Mouse (Mus musculus) v-Abl transformed pro-B cells (cell line): ENCODE measurements at regions not wholly inside any gene's neighbourhood (a gene's known extent, or its start where the extent isn't known, plus 50 kb on each side); places are given as distances from the start of the nearest gene placed in this dataset.

Experiments used
- in situ Hi-C, 2 experiments: fragments of 400-800 bp; cut with MboI; formaldehyde crosslinking; loops; one replicate each; pipeline ENCODE4 v1.15.1; 2025; ENCODE audit not compliant: unreplicated experiment in 2 of 2

DNA sequence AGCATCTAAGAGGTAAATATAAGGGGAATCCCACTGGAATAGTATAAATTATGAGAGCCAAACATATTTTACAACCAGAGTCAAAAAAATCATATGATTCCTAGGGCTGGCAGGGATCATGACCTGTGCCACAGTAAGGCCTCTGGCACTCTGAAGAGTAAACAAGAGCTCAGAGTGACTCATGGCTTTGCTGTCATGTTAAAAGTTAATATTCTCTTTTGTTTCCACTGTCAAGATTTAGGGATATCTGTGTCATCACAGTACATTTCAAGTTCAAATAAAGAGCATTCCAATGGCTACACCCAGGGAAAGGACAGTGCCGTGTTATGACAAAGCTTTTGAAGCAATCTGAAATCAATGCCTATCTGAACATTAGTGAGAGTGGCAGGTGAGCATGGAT, 341.6 kb upstream of the Marcks start:
- in situ Hi-C loops, result no loop called here

DNA sequence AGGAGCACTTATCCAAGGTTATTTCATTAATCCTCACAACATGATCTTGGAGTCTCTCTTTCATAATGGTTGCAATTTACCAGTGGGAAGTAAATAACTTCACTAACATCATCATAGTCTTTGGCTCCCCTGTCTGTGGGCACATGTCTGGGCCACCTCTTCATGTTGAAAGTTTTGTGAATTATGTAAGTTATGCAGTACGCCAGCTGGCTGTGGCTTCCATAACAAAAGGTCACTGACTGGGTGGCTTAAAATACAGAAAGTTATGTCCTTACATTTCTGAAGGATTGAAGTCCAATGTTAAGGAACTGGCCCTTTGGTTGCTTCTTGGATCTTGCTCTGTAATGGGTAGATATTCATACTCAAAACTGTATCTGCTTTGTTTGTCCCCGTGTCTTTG, 339.4 kb upstream of the Marcks start:
- in situ Hi-C loops, result no loop called here

DNA sequence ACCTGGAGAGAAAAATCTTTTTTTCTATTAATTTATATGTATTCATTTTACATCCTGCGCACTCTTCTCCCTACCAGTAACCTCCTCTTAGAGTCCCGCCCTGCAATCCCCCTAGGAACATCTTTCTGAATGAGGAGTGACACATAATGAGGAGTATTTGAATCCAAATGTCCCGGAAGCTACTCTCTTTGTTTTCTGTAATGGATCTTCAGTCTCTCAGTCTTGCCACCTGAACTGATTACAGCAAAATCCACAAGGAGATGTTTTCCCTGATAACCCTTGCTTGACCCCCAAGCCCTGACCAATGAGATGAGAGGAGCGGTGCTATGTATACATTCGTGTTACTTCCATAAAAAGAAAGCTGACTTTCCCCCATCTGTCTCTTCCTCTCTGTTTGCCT, 334.4 kb upstream of the Marcks start:
- in situ Hi-C loops, result no loop called here

DNA sequence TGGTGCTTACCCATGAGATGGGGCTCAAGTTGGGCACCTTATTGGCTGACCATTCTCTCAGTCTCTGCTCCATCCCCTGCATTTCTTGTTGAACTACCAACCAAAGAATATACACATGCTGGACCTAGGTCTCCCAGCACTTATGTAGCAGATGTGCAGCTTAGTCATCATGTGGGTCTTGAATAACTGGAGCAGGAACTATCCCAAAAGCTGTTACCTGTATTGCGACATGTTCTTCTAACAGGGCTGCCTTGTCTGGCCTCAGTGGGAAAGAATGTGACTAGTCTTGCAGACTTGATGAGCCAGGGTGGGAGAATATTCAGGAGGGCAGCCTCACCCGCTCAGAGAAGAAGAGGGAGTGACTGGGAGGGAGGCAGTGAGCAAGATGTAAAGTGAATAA, 318.7 kb upstream of the Marcks start:
- in situ Hi-C loops, result no loop called here

DNA sequence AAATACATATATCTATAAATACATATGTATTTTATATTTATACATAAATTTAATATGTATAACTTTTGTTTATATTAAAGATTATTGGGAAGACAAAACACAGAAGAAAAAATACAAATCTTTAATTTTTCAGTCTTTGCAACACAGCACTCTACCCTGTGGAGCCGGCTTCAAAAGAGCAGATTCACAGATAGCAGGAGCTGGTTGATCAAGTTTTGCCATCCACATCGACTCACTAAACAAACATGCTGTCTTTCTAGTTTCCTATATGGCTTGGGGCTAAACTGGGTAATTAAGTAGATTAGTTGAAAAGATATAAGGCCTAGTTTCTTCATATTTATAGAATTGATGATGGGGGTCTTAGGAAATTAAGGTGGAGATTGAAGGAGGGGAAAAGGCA, 311.2 kb upstream of the Marcks start:
- in situ Hi-C loops, result no loop called here

DNA sequence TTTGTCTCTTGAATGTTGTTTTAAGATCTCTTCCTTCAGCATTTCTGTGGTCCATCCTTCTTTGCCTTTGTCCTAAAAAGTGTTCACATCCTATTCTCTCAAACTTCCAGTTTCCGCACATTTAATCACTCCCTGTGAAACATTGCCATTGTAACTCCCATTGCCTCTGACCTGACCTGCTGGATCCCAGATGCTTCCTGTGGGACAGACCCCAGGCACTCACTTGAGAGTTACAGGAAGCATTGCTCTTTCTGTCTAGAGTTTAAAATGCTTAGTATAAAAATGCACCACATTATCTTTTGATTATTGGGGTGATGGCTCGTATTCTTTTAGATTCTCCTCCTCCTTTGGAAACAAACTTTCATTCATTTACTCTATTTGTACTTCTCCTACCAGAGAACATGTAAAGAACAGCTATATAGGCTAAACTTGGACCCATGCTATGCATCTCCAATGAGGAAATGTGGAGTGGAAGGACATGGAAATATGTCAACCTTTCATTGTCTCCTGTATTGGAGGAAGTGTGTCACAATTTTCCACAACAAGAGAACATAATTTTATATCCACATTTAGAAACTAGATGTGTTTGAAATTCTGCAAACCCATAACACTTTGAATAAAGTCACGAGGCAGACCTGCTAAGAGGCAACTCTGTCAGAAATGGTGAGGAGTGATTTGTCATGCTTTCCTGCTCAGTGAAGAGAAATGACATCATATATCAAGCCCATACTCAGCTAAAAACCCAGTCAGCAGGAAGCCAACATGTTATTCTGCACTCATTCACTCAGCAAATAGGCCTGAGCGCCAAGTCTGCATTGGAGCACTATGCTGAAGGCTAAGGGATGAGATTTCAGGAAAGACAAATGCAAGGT, 308.8 kb upstream of the Marcks start:
- in situ Hi-C loops, result no loop called here

DNA sequence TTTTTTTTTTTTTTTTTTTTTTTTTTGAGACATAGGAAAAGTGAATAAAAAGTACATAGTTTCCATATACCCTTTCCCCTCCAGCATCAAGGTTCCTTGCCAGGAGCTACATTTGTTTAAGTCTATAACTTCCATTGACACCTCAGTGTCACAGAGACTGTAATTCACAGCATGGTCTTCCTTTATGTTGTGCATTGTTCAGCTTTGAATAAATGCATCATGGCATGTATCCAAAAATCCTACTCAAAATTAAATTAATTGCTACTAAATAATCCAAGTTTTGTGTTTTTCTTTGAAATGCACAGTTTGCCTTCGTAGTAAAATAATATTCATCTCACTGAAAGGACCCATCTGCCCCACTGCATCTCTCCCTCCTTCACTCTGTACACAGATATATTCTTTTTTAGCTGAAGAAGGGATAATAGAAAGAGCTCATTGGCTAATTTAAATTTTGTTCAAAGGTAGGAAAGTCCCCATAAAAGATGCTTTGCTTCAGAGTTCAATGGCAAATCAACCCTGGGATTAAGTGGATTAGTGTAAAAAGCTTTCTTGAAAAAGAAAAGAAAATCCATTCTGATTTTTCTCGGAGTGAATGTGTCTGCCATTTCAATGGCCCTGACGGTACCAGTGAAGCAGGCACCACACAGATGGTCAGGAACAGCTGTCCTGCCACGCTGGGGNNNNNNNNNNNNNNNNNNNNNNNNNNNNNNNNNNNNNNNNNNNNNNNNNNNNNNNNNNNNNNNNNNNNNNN, 301.3 kb upstream of the Marcks start:
- in situ Hi-C loops, result no loop called here

DNA sequence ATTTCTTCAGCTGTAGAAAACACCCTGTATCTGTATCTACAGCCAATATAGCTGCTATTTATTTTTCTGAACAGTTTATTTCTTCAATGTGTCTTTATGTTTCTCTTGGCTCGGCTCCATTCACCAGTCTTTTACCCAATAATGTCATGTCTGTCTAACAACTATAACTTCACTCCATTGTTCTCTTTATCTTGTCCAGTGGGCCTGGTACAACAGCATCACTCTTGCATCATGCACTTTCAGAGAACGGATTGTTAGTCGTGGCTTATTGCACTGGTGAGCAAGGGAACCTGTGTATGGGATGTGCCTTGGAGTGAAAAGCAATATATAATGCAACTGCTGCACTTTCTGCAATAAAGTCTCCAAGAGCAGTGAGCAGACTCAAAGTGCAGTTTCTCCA, 299.6 kb upstream of the Marcks start:
- in situ Hi-C loops, result no loop called here

DNA sequence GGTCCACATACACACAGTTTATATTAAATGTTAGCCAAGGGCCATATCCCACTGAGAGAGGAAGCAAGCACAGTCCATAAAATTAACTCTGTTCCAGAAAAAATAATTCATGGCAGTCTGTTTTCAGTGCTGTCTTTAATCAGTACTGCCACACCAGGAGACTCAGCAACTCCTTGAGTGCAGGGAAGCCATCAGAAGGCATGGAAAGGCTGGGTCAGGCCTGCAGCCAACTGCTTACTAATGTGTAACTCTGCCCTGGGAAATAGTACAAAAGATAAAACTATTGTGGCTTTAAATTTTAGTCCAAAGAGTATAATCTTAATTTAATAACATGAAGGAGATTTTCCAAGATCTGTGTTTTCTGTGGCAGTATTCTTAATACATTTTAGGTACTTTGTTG, 298.1 kb upstream of the Marcks start:
- in situ Hi-C loops, result no loop called here

DNA sequence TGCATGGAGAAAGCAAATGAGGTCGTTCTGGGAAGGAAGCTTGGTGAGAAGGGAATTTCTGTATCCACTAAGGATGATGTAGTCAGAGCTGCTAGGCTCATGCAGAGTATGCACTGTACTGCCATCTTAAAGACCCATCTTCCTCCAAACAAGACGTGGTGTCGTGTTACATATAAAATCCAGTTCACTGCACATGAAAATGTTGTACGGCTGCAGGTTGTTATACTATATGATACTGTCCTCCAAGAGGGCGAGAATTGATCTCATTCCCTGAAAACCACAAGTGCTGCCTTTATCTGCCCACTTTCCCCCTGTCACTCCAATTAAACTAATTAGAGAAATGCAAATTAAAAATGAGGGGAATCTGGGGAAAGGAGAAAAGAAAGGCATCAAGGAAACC, 295.5 kb upstream of the Marcks start:
- in situ Hi-C loops, result no loop called here

DNA sequence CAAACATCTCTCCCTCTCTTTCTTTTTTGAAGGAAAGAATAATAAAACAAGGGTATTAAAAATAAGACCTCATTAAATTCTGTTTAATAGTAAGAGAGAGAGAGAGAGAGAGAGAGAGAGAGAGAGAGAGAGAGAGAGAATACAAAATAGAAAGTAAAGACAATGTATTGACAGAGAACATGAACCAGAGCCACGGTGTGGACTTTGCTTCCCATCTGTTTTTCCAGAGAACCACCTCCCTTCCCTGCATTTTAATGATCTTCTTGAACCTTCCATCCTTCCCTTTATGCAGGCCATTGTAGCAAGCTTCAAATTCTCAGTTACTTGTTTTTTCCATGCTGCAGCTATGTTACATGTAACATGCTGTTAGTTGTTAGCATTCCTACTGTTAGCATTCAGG, 284.3 kb upstream of the Marcks start:
- in situ Hi-C loops, result no loop called here

DNA sequence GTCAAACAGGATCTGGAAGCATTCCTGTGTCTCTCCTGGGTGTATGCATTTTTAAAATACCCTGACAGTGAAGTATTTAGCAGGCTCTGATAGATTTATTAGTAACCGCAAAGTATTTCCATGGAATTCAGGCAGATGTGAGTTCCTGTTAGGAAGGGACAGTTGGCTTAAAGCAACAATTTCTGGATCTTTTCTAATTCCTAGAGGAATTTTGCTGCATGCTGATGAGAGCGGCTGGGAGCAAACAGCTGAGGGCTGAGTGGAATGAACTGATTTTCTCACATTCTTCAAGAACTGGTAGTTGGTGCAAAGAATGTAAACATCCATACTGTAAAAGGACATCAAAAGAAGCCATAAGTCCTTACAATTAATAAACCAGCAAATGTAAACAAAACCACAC, 283.9 kb upstream of the Marcks start:
- in situ Hi-C loops, result no loop called here

DNA sequence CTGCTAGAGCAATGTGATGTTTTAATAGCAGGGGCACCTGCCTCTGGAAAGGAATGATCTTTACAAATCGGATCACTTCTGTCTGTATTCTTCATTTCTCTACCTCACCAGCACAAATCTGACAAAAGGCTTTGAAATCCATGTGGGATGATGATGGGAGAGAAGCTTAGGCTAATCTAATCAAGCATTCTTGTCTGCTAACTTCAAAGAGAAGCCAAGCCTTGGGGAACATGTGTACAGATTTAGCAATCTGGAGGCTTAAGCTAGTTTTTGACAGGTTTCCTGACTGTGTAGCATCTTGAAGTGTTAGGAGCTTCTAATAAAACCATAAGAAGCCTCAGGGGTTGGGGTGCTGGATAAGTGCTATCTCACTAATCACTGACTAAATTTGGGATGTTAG, 277.6 kb upstream of the Marcks start:
- in situ Hi-C loops, result no loop called here

DNA sequence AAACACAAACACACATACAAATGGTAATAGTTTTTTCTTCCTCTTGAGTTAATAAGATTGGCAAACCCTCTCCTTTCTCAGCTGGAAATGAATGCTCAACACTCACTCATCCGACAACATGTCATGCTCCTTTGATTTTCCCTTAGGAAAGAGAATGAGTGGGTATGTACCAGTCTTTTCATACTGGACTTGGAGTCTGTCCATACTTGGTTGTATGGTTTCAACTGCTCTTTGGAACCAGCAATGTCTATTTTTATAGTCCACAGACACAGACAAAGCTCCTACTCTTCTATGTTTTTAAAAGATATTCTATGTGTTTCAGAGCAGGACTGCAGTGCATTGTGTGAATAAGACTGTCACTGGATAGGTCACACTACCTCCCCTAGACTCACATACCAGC, 273.7 kb upstream of the Marcks start:
- in situ Hi-C loops, result no loop called here

DNA sequence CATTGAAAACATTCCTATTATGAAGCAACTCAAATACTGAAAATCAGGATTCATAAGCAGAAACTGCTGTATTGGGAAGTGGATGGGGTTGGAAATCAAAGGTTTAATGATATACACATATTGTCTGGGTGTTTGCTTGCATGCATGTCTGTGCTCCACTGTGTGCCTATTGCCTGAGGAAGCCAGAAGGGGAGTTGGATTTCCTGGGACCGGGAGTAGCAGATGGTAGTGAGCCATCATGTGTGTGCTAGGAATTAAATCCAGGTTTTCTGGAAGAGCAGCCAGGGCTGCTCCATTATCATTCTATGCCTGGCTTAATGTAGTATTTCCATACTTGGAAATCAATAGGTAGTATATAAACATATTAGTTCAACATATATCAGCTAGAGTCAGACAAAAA, 271.0 kb upstream of the Marcks start:
- in situ Hi-C loops, result no loop called here

DNA sequence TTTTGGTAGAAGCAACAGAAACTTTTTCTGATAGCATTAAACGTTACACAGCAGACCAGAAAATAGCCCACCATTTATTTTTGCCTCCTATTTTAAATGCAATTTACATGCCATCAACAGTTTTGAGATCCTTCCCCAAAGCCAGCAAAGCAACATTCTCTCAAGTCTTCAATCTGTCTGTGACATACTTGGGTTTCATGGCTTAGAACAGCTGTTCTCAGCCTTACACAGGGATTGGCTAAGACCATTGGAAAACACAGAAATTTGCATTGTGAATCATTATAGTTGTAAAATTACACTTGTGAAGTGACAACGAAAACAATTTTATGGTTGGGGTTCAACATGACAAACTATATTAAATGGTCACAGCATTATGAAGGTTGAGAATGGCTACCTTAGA, 268.8 kb upstream of the Marcks start:
- in situ Hi-C loops, result no loop called here

DNA sequence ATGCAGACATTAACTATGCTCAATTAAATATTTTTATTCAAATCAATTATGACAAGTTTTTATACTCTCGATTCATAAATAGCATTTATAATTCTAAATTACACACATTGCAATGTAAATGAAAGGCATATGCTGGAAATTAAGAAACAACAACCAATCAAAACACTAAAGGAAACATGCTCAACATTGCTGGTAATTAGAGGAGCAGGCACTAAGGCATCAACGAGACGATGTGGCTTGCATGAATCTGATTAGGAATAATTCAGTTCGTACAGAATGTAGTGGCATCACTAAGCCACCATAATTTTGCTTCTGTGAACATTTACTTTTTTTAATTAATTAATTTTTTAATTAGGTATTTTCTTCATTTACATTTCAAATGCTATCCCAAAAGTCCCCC, 266.2 kb upstream of the Marcks start:
- in situ Hi-C loops, result no loop called here

DNA sequence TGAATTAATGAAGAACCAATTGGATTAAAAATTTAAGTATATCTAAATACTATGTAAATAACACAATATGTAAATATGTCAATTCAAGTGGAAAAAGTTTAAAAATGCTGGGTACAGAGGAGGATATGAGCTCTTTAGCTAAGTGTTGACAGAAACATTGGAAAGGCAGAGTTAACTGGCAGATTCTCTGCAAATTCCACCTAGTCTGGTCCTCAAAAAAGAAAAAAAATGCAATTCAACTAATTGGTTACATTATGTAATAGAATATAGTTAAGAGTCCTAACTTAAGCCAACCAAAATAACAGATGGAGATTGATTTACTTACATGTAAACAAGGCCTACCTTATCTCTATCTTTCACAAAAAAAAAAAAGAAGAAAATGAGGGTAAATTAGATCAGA, 265.7 kb upstream of the Marcks start:
- in situ Hi-C loops, result no loop called here

DNA sequence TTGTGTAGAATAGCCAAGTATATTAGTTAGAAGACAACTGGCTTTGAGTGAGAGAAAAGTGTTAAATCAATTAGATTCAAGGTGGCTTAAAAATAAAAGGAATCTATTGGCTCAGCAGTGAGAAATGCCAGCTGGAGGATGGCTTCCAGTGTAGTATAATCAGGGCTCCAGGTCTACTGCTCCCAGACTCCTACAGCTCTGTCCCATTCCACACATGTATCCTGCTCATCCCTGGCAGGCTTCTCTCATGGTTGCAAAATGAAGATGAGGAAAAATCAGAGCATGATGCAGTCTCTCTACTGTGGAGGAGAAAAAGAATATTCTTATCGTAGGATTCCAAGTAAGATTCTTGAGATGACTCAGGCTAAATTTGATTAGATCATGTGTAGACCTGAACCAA, 263.7 kb upstream of the Marcks start:
- in situ Hi-C loops, result no loop called here

DNA sequence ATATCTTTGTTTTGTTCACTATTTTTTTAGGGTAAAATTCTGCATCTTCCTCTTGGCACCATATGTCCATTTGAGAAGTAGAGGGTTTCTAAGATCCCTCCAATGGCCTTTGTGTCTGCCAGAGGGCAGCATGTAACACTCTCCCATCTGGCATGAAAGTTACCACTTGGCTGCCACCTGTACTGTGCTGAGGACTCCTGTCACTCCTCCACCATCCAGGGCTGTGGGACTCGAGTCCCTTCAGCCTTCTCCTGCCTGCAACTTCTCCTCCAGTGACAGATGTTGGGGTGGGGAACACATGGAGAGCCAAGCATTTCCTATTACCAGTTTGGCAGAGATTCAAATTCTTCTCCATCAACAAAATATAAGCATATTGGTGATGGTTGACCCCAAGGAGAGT, 262.3 kb upstream of the Marcks start:
- in situ Hi-C loops, result no loop called here

DNA sequence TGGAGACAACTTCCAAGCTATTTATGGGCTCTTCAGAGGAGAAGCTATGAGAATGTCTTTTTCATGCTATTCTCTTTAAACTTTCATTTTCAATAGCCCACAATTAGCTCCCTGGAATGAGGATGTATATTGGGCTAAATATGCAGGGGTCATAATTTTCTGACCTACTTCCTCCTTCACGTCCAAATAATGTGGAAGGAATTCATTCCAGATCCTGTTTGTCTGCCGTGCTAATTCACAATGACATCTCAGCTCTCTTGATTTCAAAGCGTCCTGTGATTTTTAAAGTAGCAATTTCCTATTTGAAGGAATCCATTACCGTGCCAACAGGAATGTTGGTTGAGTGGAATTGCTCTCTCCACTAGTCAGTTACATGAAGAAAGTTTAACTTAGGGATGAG, 261.7 kb upstream of the Marcks start:
- in situ Hi-C loops, result no loop called here
